ENCODE assay signal across 9 mouse cellular contexts in the genomic region with DNA sequence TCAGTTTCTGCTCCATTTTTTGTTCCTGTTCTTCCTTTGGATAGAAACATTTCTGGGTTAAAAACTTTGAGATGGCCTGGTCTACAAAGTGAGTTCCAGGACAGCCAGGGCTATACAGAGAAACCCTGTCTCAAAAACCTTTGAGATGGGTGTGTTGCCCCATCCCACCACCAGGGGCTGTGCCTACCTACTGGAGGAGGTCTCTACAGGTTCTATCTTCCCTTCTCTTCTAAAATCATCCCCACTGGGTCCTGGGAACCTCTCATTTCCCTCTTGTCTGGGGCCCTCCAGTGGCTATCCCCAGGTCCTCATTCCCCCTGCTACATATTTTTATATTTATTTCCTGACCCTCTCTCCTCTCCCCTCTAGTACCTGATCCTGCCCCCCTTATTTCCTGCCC. TPM values are rescaled to one million over a fixed set of nuclear protein-coding genes. Genes with fewer than 3 reads are reported as not detected.
DNase-seq lines count a peak whose midpoint lies in the region; ATAC-seq and TF ChIP-seq lines count a peak whose summit lies in the region.
"Had no signal": no experiment of that assay in that cellular context is flagged by ENCODE, and none has a peak within 500 bp of the region (broad histone marks: within the 10 kb centered on the region; RNA-seq: fewer than 3 reads in every experiment).

No protein-coding gene starts in this region.

- H3K36me3 ChIP-seq in heart, embryonic 11.5 days (ENCODE audit: control insufficient read depth, insufficient read depth, low read length): no peaks in the 10 kb centered on the region
- no peaks in the 10 kb centered on the region for H3K36me3 ChIP-seq in ES-Bruce4 (ENCODE audit: control insufficient read depth, insufficient read depth, low read length, poor library complexity, severe bottlenecking)
- H3K36me3 ChIP-seq in forebrain, embryonic 16.5 days (ENCODE audit: control insufficient read depth, insufficient read depth): no peaks in the 10 kb centered on the region
- H3K36me3 ChIP-seq: limb, embryonic 13.5 days had no signal

- H3K9me3 ChIP-seq in heart, embryonic 11.5 days (replicated peaks; ENCODE audit: control insufficient read depth, low read length): no peaks in the 10 kb centered on the region
- H3K9me3 ChIP-seq in ES-Bruce4 (replicated peaks; ENCODE audit: control insufficient read depth, insufficient read depth, low read length, poor library complexity, severe bottlenecking): no peaks in the 10 kb centered on the region
- H3K9me3 ChIP-seq in forebrain, embryonic 16.5 days (ENCODE audit: control insufficient read depth, low read length): no peaks in the 10 kb centered on the region
- H3K9me3 ChIP-seq: limb, embryonic 13.5 days had no signal

- DNase-seq in heart, postnatal 4 days: peak; percentile 28
- DNase-seq in naive thymus-derived CD4-positive, alpha-beta T cell, adult 2 months (ENCODE audit: low read depth): peak; percentile 84
- no peak for DNase-seq in right cerebral cortex, adult 18-20 months
- DNase-seq in Muller cell, postnatal 12 days (ENCODE audit: inconsistent ontology term): no peak

- no peak overlapping the region for H3K4me2 ChIP-seq in heart, embryonic 11.5 days
- no peak overlapping the region for H3K4me2 ChIP-seq in forebrain, embryonic 16.5 days (ENCODE audit: low read length)
- H3K4me2 ChIP-seq: limb, embryonic 13.5 days had no signal

- no peak for TF ChIP-seq POLR2A in ES-Bruce4 (IDR thresholded peaks at IDR 0.05; ENCODE audit: insufficient read depth, low read length)

- TF ChIP-seq EP300 in ES-Bruce4 (IDR thresholded peaks at IDR 0.05; ENCODE audit: insufficient read depth, low read depth, low read length): no peak

- H3K27ac ChIP-seq in heart, embryonic 11.5 days (ENCODE audit: low read depth, low read length): no peak overlapping the region
- H3K27ac ChIP-seq in ES-Bruce4 (ENCODE audit: insufficient read depth, low read length): no peak overlapping the region
- no peak overlapping the region for H3K27ac ChIP-seq in forebrain, embryonic 16.5 days (ENCODE audit: low read length)
- H3K27ac ChIP-seq: limb, embryonic 13.5 days had no signal

- no peak for ATAC-seq in heart, embryonic 11.5 days (replicated peaks; ENCODE audit: insufficient number of reproducible peaks, low FRiP score, low TSS enrichment)
- ATAC-seq in erythroid progenitor cell, adult 5-6 weeks (replicated peaks; ENCODE audit: low FRiP score, poor library complexity, severe bottlenecking): peak; percentile 81
- ATAC-seq in forebrain, embryonic 16.5 days: no peak

- H3K27me3 ChIP-seq in heart, embryonic 11.5 days (ENCODE audit: control insufficient read depth, insufficient read depth, low read length): no peaks in the 10 kb centered on the region
- H3K27me3 ChIP-seq in ES-Bruce4 (ENCODE audit: control insufficient read depth, insufficient read depth, low read length, poor library complexity, severe bottlenecking): no peaks in the 10 kb centered on the region
- H3K27me3 ChIP-seq in forebrain, embryonic 16.5 days (replicated peaks; ENCODE audit: control insufficient read depth, insufficient read depth, low read length): no peaks in the 10 kb centered on the region
- H3K27me3 ChIP-seq: limb, embryonic 13.5 days had no signal

- no peak overlapping the region for H3K9ac ChIP-seq in heart, embryonic 11.5 days (ENCODE audit: low read depth, low read length)
- H3K9ac ChIP-seq in ES-Bruce4 (ENCODE audit: low read depth, poor library complexity, severe bottlenecking): no peak overlapping the region
- H3K9ac ChIP-seq in forebrain, embryonic 16.5 days (replicated peaks; ENCODE audit: low read depth, low read length): no peak overlapping the region
- H3K9ac ChIP-seq: limb, embryonic 13.5 days had no signal

- H3K4me3 ChIP-seq in heart, embryonic 11.5 days (ENCODE audit: low read depth, low read length): no peak overlapping the region
- H3K4me3 ChIP-seq in ES-Bruce4 (ENCODE audit: low read depth, low read length): no peak overlapping the region
- H3K4me3 ChIP-seq in forebrain, embryonic 16.5 days (replicated peaks; ENCODE audit: low read length): no peak overlapping the region
- H3K4me3 ChIP-seq: limb, embryonic 13.5 days had no signal

- peak; percentile 54 for TF ChIP-seq CTCF in ES-Bruce4 (IDR thresholded peaks at IDR 0.05; ENCODE audit: low read depth, low read length)

- no peaks in the 10 kb centered on the region for H3K4me1 ChIP-seq in heart, embryonic 11.5 days (ENCODE audit: control insufficient read depth, insufficient read depth, low read length)
- H3K4me1 ChIP-seq in ES-Bruce4 (ENCODE audit: control insufficient read depth, insufficient read depth, low read length): no peaks in the 10 kb centered on the region
- H3K4me1 ChIP-seq in forebrain, embryonic 16.5 days (replicated peaks; ENCODE audit: control insufficient read depth, insufficient read depth, low read length): 0 out of 2 replicates have a peak, but pooled peaks cover 3% of the 10 kb centered on the region

RNA-seq across cellular contexts. Expression of gene Rbx1, which starts 41.1 kb away (rescaled TPM):
- 100 to 1,000 TPM; 166 to 176 TPM for total RNA-seq in heart, postnatal 4 days (2021)
- 397 and 442 TPM in 2 replicates for polyA plus RNA-seq in heart, embryonic 11.5 days (2014; fragmentation: Nextera tagmentation; extraction: Ambion mirVana)
- polyA plus RNA-seq in ES-Bruce4 (2011; ENCODE audit: insufficient read depth, insufficient read length, low read depth, missing spikeins): 173 and 191 TPM in 2 replicates
- 65.4 and 79.6 TPM in 2 replicates for total RNA-seq in erythroid progenitor cell, adult 5-6 weeks (2015; ENCODE audit: low replicate concordance)
- 52.0 and 67.4 TPM in 2 replicates for total RNA-seq in erythroid progenitor cell, adult 5-6 weeks (2017; ENCODE audit: low replicate concordance)
- polyA plus RNA-seq in forebrain, embryonic 16.5 days (2015; fragmentation: Nextera tagmentation; extraction: Ambion mirVana): 449 and 466 TPM in 2 replicates

Comparison
In these comparisons a context has a peak if more than half of its experiments do, and no peak if none do; other contexts are left out.
1. DNase-seq: peak in heart, postnatal 4 days (single experiment) and naive thymus-derived CD4-positive, alpha-beta T cell, adult 2 months (single experiment); none in right cerebral cortex, adult 18-20 months (single experiment) and Muller cell, postnatal 12 days (single experiment).